Mouse (Mus musculus): ENCODE data around the gene Becn1. TPM values are rescaled to one million over a fixed set of nuclear protein-coding genes. Genes with fewer than 3 reads are reported as not detected.

Becn1 gene
- polyA plus RNA-seq, 1 experiment from 2014 or later, result 154 TPM

- no peak for TF ChIP-seq CTCF (IDR thresholded peaks at IDR 0.05; ENCODE audit: low read depth)
- Histone ChIP-seq H3K4me2 (peak within 1 kb of the TSS; percentile 100), H3K9me3 (ENCODE audit: low read depth, low read length) (no peaks in the 10 kb centered on the region), H3K36me3 (ENCODE audit: insufficient read depth) (peaks cover 18% of the 10 kb centered on the region), H3K27me3 (ENCODE audit: insufficient read depth, low read length) (peaks cover 35% of the 10 kb centered on the region), H3K27ac (ENCODE audit: low read depth) (peak within 1 kb of the TSS; percentile 80), H3K4me1 (ENCODE audit: insufficient read depth) (peaks cover 20% of the 10 kb centered on the region), H3K9ac (peak within 1 kb of the TSS; percentile 69), H3K4me3 (ENCODE audit: low read depth, low read length) (peak within 1 kb of the TSS; percentile 57)
- peak; percentile 88 for ATAC-seq (ENCODE audit: insufficient read depth)
- DNase-seq, result peak; percentile 81
- WGBS, result under 1% methylated on average over 43 of the region's 43 CpGs
Observed at GRCm38 (mm10) chr11:101259948-101260825, 41.9 kb downstream of the Becn1 start, which contains the start of gene Wnk4. TSS of gene Wnk4 (plus strand) at chr11:101260567.

GRCm38 (mm10) chr11:101259261-101259712 is 42.8 kb downstream of the Becn1 start:
- H3K4me3 ChIP-seq (ENCODE audit: low read depth, low read length), result peak overlapping the region; percentile 57
- peak overlapping the region; percentile 69; the same call in 1 of the 2 replicates for H3K9ac ChIP-seq
- no peaks in the 10 kb centered on the region for H3K9me3 ChIP-seq (ENCODE audit: low read depth, low read length)
- H3K27ac ChIP-seq (ENCODE audit: low read depth), result peak overlapping the region; percentile 80
- DNase-seq, result peak; percentile 83
- 18% methylated on average over 6 of the region's 6 CpGs for WGBS
- TF ChIP-seq CTCF (IDR thresholded peaks at IDR 0.05; ENCODE audit: low read depth), result no peak
- H3K4me2 ChIP-seq, result peak overlapping the region; percentile 100
- peaks cover 18% of the 10 kb centered on the region for H3K36me3 ChIP-seq (ENCODE audit: insufficient read depth)
- H3K4me1 ChIP-seq (ENCODE audit: insufficient read depth), result peaks cover 17% of the 10 kb centered on the region
- peak; percentile 48 for ATAC-seq (ENCODE audit: insufficient read depth)
- H3K27me3 ChIP-seq (ENCODE audit: insufficient read depth, low read length), result peaks cover 27% of the 10 kb centered on the region

DNA sequence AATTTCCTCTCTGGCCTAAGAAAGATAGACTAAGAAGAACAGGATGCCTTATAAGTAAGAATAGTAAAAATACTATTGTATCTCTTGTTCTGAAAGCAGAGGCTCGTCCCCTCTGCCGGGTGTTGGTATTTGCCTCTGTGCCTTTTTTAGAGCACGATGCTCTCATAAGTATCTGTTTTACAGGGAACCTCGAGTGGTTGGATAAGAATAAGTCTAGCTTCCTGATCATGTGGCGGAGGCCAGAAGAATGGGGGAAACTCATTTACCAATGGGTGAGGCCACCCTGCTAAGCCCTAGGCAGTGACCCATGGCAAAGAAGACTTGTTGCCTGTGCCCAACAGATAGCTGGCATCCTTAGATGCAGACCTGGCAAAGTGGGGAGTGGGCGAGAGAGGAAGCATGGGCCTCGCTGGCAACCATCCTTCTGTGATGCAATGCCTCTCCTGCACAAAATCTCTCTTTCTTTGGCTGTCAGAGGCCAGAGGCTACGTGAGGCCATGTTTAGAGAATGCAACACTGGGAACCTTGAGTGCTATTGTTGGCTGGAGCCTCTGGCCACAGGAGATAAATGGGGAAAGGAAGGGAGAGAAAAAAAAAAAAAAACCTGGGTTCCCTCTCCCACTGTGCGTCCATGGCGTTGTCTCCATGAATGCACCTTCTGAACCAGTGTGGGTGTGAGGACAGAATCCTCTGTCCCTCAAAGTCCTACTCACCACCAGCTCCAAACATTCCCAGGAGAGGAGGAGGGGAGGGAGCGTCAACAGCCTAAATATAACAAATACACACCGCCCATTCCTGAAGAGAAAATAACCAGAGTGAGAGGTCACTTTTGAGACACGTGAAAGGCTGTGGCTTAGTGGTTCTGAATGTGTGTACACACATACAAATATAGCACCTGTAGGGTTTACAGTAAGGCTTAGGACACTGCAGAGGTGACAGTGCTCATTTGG is 46.0 kb downstream of the Becn1 start:
- ATAC-seq (ENCODE audit: insufficient read depth) (no peak), DNase-seq (no peak)
- no peaks in the 10 kb centered on the region for H3K27me3 ChIP-seq (ENCODE audit: insufficient read depth, low read length)
- no peak overlapping the region for H3K4me3 ChIP-seq (ENCODE audit: low read depth, low read length)
- no peak overlapping the region for H3K4me2 ChIP-seq
- H3K4me1 ChIP-seq (ENCODE audit: insufficient read depth), result peaks cover 17% of the 10 kb centered on the region
- WGBS, result 85% methylated on average over 13 of the region's 13 CpGs
- no peak for TF ChIP-seq CTCF (IDR thresholded peaks at IDR 0.05; ENCODE audit: low read depth)
- H3K9me3 ChIP-seq (ENCODE audit: low read depth, low read length), result no peaks in the 10 kb centered on the region
- no peak overlapping the region for H3K9ac ChIP-seq
- H3K36me3 ChIP-seq (ENCODE audit: insufficient read depth), result peaks cover 18% of the 10 kb centered on the region
- H3K27ac ChIP-seq (ENCODE audit: low read depth), result no peak overlapping the region

GRCm38 (mm10) chr11:101253613-101254389 is 48.3 kb downstream of the Becn1 start, which contains the start of gene Vps25:
TSS of gene Vps25 (plus strand) at chr11:101253707.
- H3K27ac ChIP-seq (ENCODE audit: low read depth), result peak within 1 kb of the TSS; percentile 92
- H3K36me3 ChIP-seq (ENCODE audit: insufficient read depth), result peaks cover 18% of the 10 kb centered on the region
- H3K4me1 ChIP-seq (ENCODE audit: insufficient read depth), result peaks cover 5% of the 10 kb centered on the region; the same call in 1 of the 2 replicates
- peak; percentile 93 for DNase-seq
- peak within 1 kb of the TSS; percentile 87 for H3K4me3 ChIP-seq (ENCODE audit: low read depth, low read length)
- ATAC-seq (ENCODE audit: insufficient read depth), result peak; percentile 90
- H3K9me3 ChIP-seq (ENCODE audit: low read depth, low read length), result no peaks in the 10 kb centered on the region
- under 1% methylated on average over 40 of the region's 40 CpGs for WGBS
- H3K27me3 ChIP-seq (ENCODE audit: insufficient read depth, low read length), result no peaks in the 10 kb centered on the region
- TF ChIP-seq CTCF (IDR thresholded peaks at IDR 0.05; ENCODE audit: low read depth), result peak; percentile 38
- peak within 1 kb of the TSS; percentile 92 for H3K9ac ChIP-seq
- peak within 1 kb of the TSS; percentile 90 for H3K4me2 ChIP-seq

GRCm38 (mm10) chr11:101252941-101253340 is 49.1 kb downstream of the Becn1 start:
- Histone ChIP-seq H3K9ac (peak overlapping the region; percentile 92), H3K9me3 (ENCODE audit: low read depth, low read length) (no peaks in the 10 kb centered on the region), H3K36me3 (ENCODE audit: insufficient read depth) (peaks cover 11% of the 10 kb centered on the region), H3K4me3 (ENCODE audit: low read depth, low read length) (peak overlapping the region; percentile 87), H3K4me2 (peak overlapping the region; percentile 90), H3K4me1 (ENCODE audit: insufficient read depth) (peaks cover 3% of the 10 kb centered on the region; the same call in 1 of the 2 replicates), H3K27me3 (ENCODE audit: insufficient read depth, low read length) (no peaks in the 10 kb centered on the region), H3K27ac (ENCODE audit: low read depth) (peak overlapping the region; percentile 92)
- TF ChIP-seq CTCF (IDR thresholded peaks at IDR 0.05; ENCODE audit: low read depth), result no peak
- ATAC-seq (ENCODE audit: insufficient read depth) (no peak; the same call in 1 of the 2 replicates), DNase-seq (peak; percentile 23)
- WGBS, result 7% methylated on average over 7 of the region's 7 CpGs

DNA sequence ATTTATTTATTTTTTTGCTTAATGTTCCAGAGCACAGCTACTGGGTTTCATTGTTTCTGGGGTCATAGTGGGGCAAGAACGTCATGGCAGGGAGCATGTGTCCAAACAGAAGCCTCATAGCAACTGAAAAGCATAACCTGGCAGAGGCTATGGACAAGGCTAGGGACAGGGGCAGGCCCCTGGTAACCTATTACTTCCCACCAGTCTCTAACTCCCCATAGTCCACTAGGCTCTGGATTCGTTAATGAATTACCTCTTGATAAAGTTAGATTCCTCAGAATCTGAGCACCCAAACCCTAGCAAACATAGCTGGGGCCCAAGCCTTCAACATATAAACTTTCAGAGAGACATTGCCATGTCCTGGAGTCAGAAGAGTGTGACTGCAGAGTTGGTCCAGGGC is 51.1 kb downstream of the Becn1 start:
- no peak overlapping the region for H3K4me3 ChIP-seq (ENCODE audit: low read depth, low read length)
- no peak for TF ChIP-seq CTCF (IDR thresholded peaks at IDR 0.05; ENCODE audit: low read depth)
- WGBS, result 71% methylated on average over 2 of the region's 2 CpGs
- peaks cover 14% of the 10 kb centered on the region; the same call in 1 of the 2 replicates for H3K27me3 ChIP-seq (ENCODE audit: insufficient read depth, low read length)
- ATAC-seq (ENCODE audit: insufficient read depth) (no peak), DNase-seq (no peak)
- no peaks in the 10 kb centered on the region for H3K9me3 ChIP-seq (ENCODE audit: low read depth, low read length)
- H3K9ac ChIP-seq, result no peak overlapping the region
- peaks cover 3% of the 10 kb centered on the region; the same call in 1 of the 2 replicates for H3K4me1 ChIP-seq (ENCODE audit: insufficient read depth)
- no peaks in the 10 kb centered on the region; the same call in 1 of the 2 replicates for H3K36me3 ChIP-seq (ENCODE audit: insufficient read depth)
- H3K4me2 ChIP-seq, result no peak overlapping the region
- no peak overlapping the region for H3K27ac ChIP-seq (ENCODE audit: low read depth)
